Mouse (Mus musculus): ENCODE measurements at regions not wholly inside any gene's neighbourhood (a gene's known extent, or its start where the extent isn't known, plus 50 kb on each side); places are given as distances from the start of the nearest gene placed in this dataset.

DNA sequence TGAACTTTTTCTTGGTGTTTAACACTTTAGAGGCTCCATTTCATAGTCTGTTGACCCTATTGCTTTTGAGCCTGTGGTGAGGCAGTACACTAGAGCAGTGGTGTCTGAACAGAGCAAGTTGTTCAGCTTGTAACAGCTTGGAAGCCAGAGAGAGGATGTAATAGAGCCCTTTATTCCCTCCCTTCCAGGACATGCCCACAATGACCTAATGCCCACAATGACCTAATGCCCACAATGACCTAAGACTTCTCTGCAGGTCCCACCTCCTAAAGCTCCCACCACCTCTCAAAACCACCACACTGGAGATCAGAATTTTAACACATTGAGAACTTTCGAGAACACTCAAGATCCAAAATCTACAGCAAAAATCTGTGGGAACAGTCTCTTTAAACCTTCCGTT, 115.6 kb downstream of the S1pr1 start:
- no peak for DNase-seq (ENCODE audit: low spot score)

DNA sequence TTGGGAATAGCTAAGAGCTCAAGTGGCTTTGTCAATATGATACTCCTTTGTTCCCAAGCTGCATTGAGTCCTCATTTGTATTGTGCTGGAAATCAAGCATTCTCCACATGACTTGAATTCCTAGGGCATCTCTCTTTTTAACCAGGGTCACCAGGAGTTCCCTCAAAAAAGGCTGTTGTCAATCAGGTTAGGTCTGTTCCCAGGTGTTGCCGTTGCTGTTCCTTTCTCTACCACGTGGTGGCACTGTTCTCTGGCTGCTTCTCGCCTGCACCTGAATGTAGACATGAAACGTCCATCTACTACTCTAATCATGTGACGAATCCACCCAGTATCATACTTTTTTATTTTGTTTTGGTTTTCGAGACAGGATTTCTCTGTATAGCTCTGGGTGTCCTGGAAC, 118.3 kb downstream of the S1pr1 start:
- DNase-seq (ENCODE audit: low spot score), result peak; percentile 34

DNA sequence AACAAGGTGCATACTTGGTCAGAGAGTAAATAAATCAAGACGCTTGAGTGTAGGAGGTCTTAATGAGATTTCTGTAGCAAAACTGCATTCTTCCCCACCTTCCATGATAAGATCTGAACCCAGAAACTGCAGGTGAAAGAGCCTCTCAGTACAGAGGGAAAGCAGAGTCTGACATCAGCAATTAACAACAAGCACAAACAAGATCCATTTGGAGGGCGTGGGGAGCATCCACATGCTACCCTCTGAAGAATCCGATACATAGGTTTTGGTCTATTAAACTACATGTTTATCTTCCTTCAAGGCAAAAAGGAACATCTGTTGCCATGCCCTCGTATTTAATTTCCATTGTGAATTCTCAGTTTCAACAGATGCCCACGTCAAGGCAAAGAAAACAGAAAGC, 124.2 kb downstream of the S1pr1 start:
- no peak for DNase-seq (ENCODE audit: low spot score)

DNA sequence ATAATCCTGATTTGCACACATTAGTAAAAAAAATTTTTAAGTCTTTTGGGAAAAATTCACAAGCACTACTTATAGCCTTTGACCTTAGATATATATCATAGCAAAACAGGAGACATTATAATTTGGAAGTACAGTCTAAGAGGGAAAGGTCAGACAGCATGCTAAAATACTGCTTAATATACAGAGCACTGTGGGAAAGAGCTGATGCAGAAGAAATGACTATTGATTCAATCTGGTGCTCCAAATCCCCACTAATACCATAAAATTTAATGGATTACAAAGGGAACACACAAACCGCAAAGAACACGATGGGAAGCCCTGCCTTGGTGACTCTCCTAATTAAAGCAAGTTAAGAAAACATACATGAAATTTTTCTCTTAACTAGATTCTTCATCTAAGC, 126.3 kb downstream of the S1pr1 start:
- DNase-seq (ENCODE audit: low spot score), result no peak

DNA sequence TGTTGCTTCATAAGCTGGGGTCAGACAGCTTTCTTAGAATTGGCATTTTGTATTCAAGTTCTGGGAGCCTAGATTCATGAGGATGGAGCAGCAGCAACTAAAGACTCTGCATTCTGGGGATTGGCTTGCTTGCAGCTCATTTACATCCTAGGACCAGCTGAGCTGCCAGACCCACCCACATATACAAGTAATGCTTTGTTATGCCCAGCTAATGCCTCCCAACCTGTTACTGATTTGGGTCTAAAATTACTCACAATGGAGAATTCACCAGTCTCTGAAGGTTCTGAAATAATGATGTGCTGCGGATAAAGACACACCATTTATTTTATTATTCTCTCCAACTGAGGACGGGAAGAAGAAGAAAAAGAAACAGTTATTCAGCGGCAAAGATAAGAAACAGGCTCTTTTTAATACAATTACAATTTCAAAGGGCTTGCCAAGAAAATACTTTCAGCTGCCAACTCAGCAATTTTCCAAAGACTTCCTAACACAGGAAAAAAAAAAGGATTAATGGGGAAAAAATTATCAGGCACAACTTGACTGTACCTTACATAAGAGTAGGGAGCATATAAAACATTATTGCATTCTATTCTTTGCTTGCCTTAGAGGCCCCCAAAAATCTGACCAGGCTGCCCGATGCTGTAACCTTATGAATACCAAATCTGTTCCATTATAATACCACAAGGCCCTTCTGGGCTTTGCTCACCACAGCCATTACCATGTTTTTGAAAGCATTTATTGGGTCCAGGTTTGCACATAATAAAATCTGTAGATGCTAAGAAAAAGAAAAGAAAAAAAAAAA, 134.5 kb downstream of the S1pr1 start:
- DNase-seq (ENCODE audit: low spot score), result no peak

DNA sequence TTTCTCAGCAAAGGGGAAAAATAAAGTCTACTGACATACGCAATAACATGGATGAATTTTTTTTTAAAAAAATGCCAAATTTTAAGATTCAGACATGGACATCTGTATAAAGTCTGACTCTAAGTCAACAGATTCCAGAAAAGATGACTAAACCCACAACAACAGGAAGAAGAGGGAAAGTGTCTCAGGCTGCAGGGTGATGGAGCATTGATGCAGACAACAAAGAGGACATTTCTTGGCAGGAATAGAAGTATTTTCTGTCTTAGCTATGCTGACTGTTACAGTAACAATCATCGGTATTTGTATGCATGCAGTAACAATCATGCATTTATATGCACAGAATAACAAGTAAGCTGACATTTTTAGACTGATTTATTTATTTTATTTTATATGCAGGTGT, 139.5 kb downstream of the S1pr1 start:
- no peak for DNase-seq (ENCODE audit: low spot score)

DNA sequence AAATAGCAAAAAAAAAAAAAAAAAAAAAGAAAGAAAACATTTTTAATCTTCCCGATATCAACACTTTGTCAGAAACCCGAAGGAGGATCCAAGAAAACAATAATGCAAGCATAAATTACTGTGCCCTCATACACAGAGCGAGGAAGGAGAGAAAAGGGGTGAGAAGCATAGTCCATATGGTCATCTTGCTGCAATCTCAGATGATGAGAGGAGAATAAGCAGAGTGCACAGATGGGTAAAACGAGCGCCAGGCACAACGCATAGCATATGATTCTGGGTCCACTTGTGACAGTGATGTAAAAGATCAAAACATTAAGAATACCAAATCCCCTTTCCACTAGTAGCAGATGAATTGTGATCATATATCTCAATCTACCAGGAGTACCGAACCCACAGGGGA, 152.1 kb downstream of the S1pr1 start:
- DNase-seq (ENCODE audit: low spot score), result no peak

DNA sequence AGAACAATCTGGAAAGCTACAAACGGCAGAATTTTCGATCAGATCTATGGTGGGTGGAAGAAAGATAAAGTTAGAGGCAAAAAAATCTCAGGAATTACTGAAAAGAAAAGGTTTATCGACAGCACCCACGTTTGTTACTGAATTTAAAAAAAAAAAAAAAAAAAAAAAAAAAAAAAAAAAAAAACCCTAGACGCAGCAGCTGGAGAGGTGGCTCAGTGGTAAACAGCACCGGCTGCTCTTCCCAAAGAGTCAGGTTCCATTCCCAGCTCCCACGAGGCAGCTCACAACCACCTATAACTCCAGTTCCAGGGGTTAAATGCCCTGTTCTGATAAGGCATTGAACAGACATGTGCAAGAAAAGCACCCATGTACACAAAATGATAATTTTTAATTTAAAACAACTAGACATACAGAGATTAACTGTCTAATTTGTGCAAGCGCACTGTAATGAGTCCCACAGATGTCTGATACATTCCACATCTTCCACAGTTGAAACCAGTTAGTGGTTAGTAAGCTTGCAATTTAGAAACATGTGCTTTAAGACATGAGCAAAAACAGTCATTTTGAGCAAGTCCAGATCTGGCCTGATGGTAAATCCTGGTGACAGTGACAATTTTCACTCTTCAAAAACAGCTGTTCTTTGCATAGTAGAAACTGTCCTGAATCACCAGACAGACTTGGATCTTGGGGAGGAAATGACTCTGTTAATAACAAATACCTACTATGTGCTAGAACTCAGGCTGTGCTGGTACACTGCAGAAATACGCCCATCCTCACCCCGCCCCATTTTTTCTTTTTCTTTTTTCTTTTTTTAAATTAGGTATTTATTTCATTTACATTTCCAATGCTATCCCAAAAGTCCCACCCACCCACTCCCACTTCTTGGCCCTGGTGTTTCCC, 159.8 kb downstream of the S1pr1 start:
- no peak for DNase-seq (ENCODE audit: low spot score)

DNA sequence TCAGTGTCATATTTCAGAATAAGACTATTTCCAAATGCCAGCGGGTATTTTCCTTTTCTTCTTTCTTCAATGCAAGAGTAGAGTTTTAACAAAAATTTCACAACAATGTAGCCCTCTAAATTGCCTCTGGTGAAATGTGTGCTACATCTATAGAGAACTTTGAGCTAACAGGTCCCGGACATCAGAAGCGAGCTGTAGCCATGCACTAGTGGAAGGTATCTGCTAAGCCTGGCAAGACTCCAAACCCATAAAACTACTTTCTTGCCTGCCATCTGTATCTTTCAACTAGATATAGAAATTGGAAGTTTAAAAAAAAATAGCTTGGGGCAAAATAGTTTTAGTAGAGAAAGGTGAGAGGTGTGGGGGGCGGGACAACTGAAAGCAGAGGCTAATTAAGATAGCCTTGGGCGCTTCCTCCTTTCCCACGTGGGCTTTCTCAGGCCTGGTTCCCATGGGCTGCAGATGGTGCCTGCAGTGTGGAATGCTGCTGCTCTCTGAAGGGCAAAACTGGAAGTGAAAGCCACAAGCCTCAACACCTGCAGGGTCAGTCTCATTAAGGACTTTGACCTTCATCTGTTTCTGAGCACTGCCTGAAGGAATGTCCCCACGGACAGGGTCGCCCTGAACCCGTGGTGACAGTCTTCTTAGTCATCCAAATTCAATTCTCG, 160.9 kb downstream of the S1pr1 start:
- DNase-seq (ENCODE audit: low spot score), result no peak

DNA sequence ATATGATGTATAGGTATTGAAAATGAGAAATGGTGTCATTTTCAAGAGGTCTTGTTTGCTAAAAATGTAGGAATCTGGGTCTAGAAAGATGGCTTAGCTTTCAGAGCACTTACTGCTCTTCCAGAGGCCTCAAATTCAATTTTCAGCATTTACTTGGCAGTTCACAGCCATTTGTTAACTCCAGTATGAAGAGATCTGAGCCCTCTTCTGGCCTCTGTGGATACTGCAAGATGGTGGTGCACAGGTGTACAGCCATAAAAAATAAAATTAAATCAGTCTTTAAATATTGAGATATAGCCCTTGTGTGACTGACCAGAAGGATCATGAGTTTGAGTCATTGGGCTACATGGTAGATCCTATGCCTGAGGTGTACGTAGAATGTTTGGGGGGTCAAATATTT, 173.1 kb downstream of the S1pr1 start:
- DNase-seq (ENCODE audit: low spot score), result no peak

DNA sequence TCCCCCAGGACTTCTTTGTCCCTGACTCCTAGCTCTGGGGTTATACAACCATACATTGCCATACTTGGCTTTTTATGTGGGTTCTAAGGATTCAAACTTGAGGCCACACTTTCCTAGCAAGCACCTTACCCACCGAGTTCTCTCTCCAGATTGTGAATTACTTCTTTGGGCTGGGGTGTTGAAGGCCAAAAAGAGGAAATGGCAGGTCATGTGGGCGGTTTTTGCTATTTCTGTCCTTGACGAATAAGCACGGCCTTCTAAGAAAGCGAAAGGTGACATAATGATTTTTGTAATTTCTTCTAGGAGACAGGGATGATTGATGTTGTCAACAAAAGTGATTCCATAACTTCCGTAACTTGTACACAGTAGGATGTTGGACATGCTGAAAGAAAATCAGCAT, 176.5 kb downstream of the S1pr1 start:
- DNase-seq (ENCODE audit: low spot score), result no peak

DNA sequence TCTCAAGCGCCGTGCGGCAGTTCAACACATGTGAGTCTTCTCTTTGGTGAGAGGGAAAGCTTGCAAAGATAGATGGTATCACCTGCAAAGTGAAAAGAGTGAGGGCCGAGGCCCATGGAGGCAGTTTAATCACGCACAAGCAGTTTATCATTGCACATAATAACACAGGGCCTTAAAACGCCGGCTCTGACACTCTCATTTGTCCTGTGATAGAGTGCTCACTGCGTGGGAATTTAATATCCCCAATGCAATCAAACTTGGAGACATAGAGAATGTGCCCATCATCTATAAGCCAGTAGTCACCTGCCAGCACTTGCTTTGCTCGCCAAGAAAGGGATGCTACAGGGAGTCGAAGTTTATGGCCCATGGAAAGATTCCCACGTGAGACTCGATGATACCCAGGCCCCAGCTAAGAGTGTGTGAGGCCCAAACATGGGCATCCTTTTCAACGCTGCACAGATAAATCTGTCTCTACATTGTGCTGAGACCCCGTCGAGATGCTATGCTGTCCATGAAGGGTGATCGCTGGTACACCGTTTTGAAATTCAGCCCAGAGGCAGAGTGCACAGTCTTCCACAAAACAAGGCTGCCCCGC, 182.6 kb downstream of the S1pr1 start:
- DNase-seq (ENCODE audit: low spot score), result no peak

DNA sequence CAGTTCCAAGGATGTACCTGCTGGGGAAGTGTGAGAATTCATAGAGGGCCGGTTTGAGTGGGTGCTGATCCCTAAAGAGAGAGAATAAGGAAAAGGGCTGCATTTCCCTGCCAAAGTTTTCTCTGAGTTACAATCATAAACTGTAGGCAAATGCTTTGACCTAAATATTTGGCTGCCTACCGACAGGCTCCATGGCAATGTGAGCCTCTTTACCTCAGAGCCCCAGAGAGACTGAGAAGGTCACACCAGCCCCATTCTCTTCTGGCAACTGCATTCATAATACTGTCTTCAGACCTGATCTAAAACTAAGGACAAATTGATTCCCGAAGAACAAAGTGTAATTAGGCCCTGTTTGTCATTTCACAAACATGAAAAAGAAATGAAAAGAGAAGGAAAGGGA, 184.4 kb downstream of the S1pr1 start:
- DNase-seq (ENCODE audit: low spot score), result no peak

DNA sequence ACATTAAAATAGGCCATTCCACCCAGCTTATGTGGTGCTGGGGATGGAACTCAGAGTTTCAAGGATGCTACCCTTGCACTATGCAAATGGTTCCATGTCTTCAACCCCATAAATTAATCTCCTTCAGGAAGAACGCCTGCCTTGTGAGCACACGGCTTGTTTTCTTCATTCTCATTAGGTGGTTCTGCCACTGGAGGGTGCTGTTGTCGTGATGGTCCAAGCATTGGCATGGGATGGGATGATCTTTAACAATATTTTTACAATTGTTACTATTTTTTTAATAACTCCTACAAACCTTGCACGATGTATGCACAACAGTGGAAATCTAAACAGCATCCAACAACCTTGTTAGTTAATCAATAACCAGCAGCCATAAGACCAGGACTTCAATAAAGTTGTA, 185.0 kb downstream of the S1pr1 start:
- DNase-seq (ENCODE audit: low spot score), result no peak

DNA sequence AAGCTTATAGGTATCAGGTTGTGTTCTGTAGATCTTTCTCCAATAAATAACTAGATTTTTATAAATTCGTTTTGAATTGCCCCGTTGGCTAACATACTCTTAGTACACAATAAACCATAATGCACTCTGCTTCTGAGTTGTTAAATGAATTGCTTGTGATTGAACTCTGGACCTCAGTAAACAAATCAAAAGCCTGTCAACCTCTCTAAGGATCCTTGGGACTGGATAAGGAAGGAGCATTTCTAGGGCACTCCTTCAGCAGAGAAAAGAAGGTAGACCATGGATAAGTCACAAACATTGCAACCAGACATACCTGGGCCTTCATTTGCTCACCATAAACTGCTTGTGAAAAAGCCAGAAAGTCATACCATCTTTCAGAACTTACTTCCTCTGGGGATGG, 191.4 kb downstream of the S1pr1 start:
- DNase-seq (ENCODE audit: low spot score), result no peak

DNA sequence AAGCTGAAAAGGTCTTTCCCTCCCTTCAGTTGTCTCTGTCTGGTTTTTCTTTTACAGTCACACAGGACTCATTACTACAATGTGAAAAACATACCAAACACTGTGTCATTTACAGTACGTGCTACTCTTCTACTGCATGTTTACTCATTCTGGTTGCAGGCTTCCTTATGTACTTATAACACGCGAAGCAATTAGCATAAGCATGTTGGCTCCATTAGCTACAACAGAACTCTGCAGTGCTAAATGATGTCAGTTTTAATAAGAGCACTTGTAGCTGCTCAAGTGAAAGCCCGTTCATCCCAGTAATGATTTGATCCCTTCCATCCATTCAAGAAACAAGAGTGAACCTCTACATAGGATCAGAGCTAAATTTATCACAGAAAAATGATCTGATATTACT, 199.2 kb downstream of the S1pr1 start:
- no peak for DNase-seq (ENCODE audit: low spot score)

DNA sequence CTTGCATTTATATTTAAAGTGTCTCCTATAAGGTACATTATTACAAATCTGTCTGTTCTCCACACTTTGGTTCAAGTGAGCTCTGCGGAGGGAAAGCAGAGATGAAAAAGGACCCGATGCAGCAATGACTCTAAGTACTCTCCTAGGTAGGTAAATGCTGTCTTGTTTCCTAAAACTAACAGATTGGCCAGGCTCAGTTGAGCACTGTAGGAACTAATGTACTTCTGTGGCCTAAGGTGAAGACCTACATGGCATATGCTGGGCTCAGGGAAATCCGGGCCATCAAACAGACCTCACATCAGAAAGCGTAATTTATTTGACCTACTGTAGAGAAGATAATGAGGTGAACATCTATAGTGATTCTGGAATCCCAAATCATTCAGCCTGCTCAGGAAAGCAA, 205.2 kb downstream of the S1pr1 start:
- DNase-seq (ENCODE audit: low spot score), result no peak

DNA sequence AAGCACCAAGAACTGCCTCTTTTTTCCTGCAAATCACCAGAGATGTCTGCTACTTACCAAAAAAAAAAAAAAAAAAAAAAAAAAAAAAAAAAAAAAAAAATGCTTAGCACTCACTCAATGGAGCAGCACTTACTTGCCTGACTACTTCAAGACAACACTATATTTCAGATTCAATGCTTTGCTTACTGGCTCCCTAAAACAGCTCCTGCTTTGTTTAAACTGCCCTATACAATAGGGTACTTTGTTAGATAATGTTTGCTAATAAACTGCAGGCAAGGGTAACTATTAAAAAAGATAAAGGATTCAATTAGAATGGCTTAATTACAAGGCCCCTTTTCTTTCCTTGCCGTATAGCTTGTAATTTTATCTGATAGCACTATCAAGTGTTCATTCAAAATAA, 217.5 kb downstream of the S1pr1 start:
- DNase-seq (ENCODE audit: low spot score), result no peak

DNA sequence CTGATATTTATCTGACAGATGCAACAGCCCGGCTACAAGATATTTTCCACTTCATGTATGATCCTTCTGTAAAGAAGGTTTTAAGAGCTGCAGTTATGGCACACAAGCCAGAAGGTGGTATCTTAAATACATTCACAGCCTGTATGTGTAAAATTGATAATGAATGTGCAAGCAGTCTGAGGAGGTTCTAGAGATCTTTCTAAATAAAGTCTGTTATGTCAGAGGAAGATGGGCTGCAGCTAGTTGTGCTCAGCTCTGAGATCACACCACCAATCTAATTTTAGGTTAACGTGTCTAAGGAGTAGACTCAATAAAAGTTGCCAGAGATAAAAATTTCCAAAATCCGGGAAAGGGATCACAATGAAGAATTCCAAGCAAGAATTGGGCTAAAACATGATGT, 218.8 kb downstream of the S1pr1 start:
- DNase-seq (ENCODE audit: low spot score), result no peak

DNA sequence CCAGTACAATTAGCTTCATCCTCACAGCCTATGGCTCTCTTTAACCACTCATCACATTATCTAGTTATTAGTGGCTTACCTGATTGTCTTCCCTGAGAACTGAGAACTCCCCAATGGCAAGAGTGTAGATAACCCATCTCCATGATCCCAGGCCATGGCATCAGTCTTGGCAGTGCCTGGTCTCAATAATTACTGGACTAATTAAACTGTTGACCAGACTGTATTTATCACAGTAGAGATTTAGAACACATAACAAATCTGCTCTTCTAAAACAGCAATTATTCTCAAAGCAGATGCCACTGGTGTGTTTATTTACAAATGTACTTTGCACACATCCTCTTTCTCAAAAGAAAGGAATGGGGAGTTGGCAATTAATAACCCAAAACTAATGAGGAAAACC, 219.2 kb downstream of the S1pr1 start:
- DNase-seq (ENCODE audit: low spot score), result no peak

DNA sequence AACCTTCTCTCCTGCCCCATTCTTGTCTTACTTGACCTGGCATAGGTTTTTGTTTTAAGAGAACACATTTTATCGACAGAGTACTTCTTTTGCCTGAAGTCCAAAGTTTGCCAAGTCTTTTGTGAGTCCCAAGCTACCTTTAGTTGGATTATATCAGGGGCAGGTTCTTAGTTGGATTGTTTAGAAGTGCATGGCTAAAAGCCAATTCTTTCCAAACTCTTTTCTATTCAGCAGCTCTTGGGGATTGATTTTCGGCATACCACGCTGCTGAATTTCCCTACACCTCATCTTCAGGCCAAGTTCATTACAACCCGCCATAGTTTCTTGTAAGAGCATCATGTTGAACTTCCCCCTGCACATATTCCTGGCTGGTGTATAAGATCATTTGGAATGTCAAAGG, 245.9 kb downstream of the S1pr1 start:
- no peak for DNase-seq (ENCODE audit: low spot score)

DNA sequence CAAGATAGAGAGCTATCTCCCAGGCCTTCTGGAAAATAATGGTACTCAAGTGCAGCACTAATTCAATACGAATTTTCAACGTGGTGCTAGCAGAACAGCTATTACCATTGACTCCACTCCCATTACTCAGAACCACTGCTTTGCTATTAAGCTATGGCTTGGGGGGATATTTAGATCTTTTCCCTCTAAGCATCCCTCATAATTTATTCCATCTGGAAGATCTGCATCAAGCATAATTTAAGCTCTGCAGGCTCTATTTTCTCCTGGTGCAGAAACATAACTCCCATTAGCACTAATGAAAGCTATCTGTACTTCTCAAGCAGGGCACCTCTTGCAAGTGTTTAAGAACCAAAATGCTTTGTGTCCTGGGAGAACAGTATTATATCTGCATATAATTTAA, 247.0 kb downstream of the S1pr1 start:
- DNase-seq (ENCODE audit: low spot score), result no peak
